Mouse (Mus musculus) embryonic fibroblast, embryonic 13.5 days (primary cell): ENCODE data around the gene Kcnk3.

Source experiments
- CTCF ChIP-seq: IDR thresholded peaks from 2 replicates; pipeline ENCODE4 v1.5.1; 2011; ENCODE audit warnings: mild to moderate bottlenecking, control low read depth, low read length, moderate library complexity, borderline replicate concordance; ENCODE audit not compliant: insufficient read depth
- POLR2A ChIP-seq: IDR thresholded peaks from 2 replicates; pipeline ENCODE4 v1.6.1; 2011; ENCODE audit warnings: low read depth, mild to moderate bottlenecking, control low read depth, low read length, moderate library complexity

- no peak for TF ChIP-seq POLR2A
- TF ChIP-seq CTCF, result no peak
Measured at GRCm38 (mm10) chr5:30614221-30614620, 26.3 kb downstream of the Kcnk3 start.
